Mouse (Mus musculus) forebrain, embryonic 14.5 days (tissue): ENCODE measurements around the gene Arhgap22. TPM values are rescaled to one million over a fixed set of nuclear protein-coding genes. Genes with fewer than 3 reads are reported as not detected.

Source experiments
- ATAC-seq: fragments of 200-750 bp; cut with Nextera tagmentation; 2 replicates; pipeline ENCODE4 v1.8.0; 2017; ENCODE audit warnings: mild to moderate bottlenecking, moderate library complexity
- DNase-seq: peaks from one replicate; pipeline ENCODE4 v3.0.0-alpha.2; 2015; ENCODE audit warnings: low spot score
- H3K27ac ChIP-seq: fragments of 300-500 bp; sonication (generic); 2 replicates; pipeline ENCODE4 v1.5.1; 2014; ENCODE audit warnings: low read depth, mild to moderate bottlenecking, control low read depth, low read length, moderate library complexity
- H3K27me3 ChIP-seq: fragments of 300-500 bp; sonication (generic); replicated peaks from 2 replicates; pipeline ENCODE4 v1.6.1; 2014; ENCODE audit warnings: low read length, control low read depth, mixed read lengths; ENCODE audit not compliant: control insufficient read depth, insufficient read depth
- H3K36me3 ChIP-seq: fragments of 300-500 bp; sonication (generic); 2 replicates; pipeline ENCODE4 v1.6.1; 2014; ENCODE audit warnings: low read length, control low read depth; ENCODE audit not compliant: control insufficient read depth, insufficient read depth
- H3K4me1 ChIP-seq: fragments of 300-500 bp; sonication (generic); 2 replicates; pipeline ENCODE4 v1.6.1; 2014; ENCODE audit warnings: antibody characterized with exemption, low read length, control low read depth; ENCODE audit not compliant: control insufficient read depth, insufficient read depth
- H3K4me2 ChIP-seq: fragments of 300-500 bp; sonication (generic); 2 replicates; pipeline ENCODE4 v1.6.1; 2014; ENCODE audit warnings: mild to moderate bottlenecking, control low read depth, low read length
- H3K4me3 ChIP-seq: fragments of 300-500 bp; sonication (generic); 2 replicates; pipeline ENCODE4 v1.5.1; 2014; ENCODE audit warnings: low read depth, low read length, control low read depth
- H3K9ac ChIP-seq: fragments of 300-500 bp; sonication (generic); 2 replicates; pipeline ENCODE4 v1.6.1; 2014; ENCODE audit warnings: mild to moderate bottlenecking, low read length, control low read depth, moderate library complexity
- H3K9me3 ChIP-seq: fragments of 300-500 bp; sonication (generic); replicated peaks from 2 replicates; pipeline ENCODE4 v1.6.1; 2016; ENCODE audit warnings: low read length, control low read depth, mixed read lengths; ENCODE audit not compliant: control insufficient read depth
- WGBS: fragments of 180-500 bp; shearing (Covaris S2); extraction: QIAGEN DNeasy Blood & Tissue Kit; methylation state at CpG from one replicate; pipeline ENCODE4 v1.1.7; 2014; 5-methylcytosine and 5-hydroxymethylcytosine counted together
- polyA plus RNA-seq: library from polyadenylated mRNA; unstranded; fragments of >200 nt; fragmentation: Nextera tagmentation; extraction: Ambion mirVana; gene quantifications from 2 replicates; pipeline ENCODE4 v1.2.1, GENCODE M21; 2014

Arhgap22 gene
- polyA plus RNA-seq, 1 experiment from 2014 or later = 0.72 TPM

DNA sequence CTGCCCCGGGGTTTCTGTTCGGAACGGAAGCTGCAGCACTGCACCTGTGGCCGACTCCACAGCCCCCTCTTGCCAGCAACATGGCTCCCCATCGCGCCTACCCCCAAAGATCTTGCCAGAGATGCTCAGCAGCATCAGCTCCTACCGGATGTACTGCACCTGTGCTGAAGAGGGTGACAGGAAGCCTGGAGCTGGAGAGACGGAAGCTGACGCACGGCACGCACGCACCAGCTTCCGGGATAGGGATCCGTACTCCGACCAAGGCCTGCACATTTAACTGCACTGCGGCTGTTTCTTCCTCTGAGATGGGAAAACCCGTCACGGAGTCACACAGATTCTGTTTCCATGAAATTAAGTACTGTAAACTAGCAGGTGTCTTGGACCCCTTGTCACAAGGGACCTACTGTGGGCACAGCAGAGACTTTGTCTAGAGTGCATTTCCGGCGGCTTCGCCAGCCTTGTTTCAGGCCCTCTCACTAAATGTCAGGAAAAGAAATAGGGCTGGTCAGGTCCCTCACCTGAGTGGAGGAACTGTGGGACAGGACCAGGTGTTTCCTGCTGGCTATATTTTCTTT lies 23.9 kb upstream of the Arhgap22 start:
- Histone ChIP-seq H3K4me2 (no peak overlapping the region), H3K4me3 (no peak overlapping the region), H3K4me1 (no peaks in the 10 kb centered on the region), H3K9me3 (no peaks in the 10 kb centered on the region), H3K27me3 (no peaks in the 10 kb centered on the region), H3K36me3 (no peaks in the 10 kb centered on the region), H3K27ac (no peak overlapping the region), H3K9ac (no peak overlapping the region)
- WGBS = 94% methylated on average over 21 of the region's 21 CpGs
- DNase-seq = no peak
- ATAC-seq = no peak

GRCm38 (mm10) chr14:33190646-33191045 lies 23.2 kb upstream of the Arhgap22 start:
- WGBS = 73% methylated on average over 1 of the region's 1 CpGs

GRCm38 (mm10) chr14:33193762-33194161 lies 20.1 kb upstream of the Arhgap22 start:
- no peak for ATAC-seq
- no peak overlapping the region for H3K9ac ChIP-seq

More at GRCm38 (mm10) chr14:33190646-33191045, 23.2 kb upstream of the Arhgap22 start:
- no peaks in the 10 kb centered on the region for H3K27me3 ChIP-seq
- no peak overlapping the region for H3K4me2 ChIP-seq
- H3K4me1 ChIP-seq = no peaks in the 10 kb centered on the region
- no peaks in the 10 kb centered on the region for H3K9me3 ChIP-seq
- no peaks in the 10 kb centered on the region for H3K36me3 ChIP-seq
- no peak overlapping the region for H3K4me3 ChIP-seq
- no peak for DNase-seq
- no peak overlapping the region for H3K27ac ChIP-seq
- ATAC-seq = no peak
- H3K9ac ChIP-seq = no peak overlapping the region

GRCm38 (mm10) chr14:33194241-33194640 lies 19.6 kb upstream of the Arhgap22 start:
- H3K27me3 ChIP-seq = no peaks in the 10 kb centered on the region
- no peaks in the 10 kb centered on the region for H3K4me1 ChIP-seq
- H3K9me3 ChIP-seq = no peaks in the 10 kb centered on the region
- no peak overlapping the region for H3K4me3 ChIP-seq
- ATAC-seq (no peak), DNase-seq (no peak)
- WGBS = 74% methylated on average over 3 of the region's 3 CpGs
- no peaks in the 10 kb centered on the region for H3K36me3 ChIP-seq
- no peak overlapping the region for H3K27ac ChIP-seq
- no peak overlapping the region for H3K4me2 ChIP-seq
- no peak overlapping the region for H3K9ac ChIP-seq

More at GRCm38 (mm10) chr14:33193762-33194161, 20.1 kb upstream of the Arhgap22 start:
- no peaks in the 10 kb centered on the region for H3K36me3 ChIP-seq
- no peak overlapping the region for H3K27ac ChIP-seq
- H3K4me2 ChIP-seq = no peak overlapping the region
- H3K4me3 ChIP-seq = no peak overlapping the region
- no peaks in the 10 kb centered on the region for H3K4me1 ChIP-seq
- no peak for DNase-seq
- no peaks in the 10 kb centered on the region for H3K9me3 ChIP-seq
- H3K27me3 ChIP-seq = no peaks in the 10 kb centered on the region

- H3K9ac ChIP-seq = no peak overlapping the region
- H3K27me3 ChIP-seq = no peaks in the 10 kb centered on the region
- no peak overlapping the region for H3K27ac ChIP-seq
- ATAC-seq (no peak), DNase-seq (no peak)
- H3K36me3 ChIP-seq = no peaks in the 10 kb centered on the region
- no peaks in the 10 kb centered on the region for H3K9me3 ChIP-seq
- H3K4me3 ChIP-seq = no peak overlapping the region
- H3K4me1 ChIP-seq = no peaks in the 10 kb centered on the region
- WGBS = 87% methylated on average over 4 of the region's 4 CpGs
- H3K4me2 ChIP-seq = no peak overlapping the region
Measured at GRCm38 (mm10) chr14:33202161-33202560, 11.7 kb upstream of the Arhgap22 start.

GRCm38 (mm10) chr14:33202885-33203284 lies 10.9 kb upstream of the Arhgap22 start:
- no peak overlapping the region for H3K4me3 ChIP-seq

GRCm38 (mm10) chr14:33203777-33204176 lies 10.0 kb upstream of the Arhgap22 start:
- no peak overlapping the region for H3K4me2 ChIP-seq
- no peak for ATAC-seq
- 89% methylated on average over 14 of the region's 14 CpGs for WGBS

More at GRCm38 (mm10) chr14:33202885-33203284, 10.9 kb upstream of the Arhgap22 start:
- H3K4me2 ChIP-seq = no peak overlapping the region
- no peaks in the 10 kb centered on the region for H3K36me3 ChIP-seq
- ATAC-seq = no peak
- no peak for DNase-seq
- H3K4me1 ChIP-seq = no peaks in the 10 kb centered on the region
- H3K27me3 ChIP-seq = no peaks in the 10 kb centered on the region
- H3K9me3 ChIP-seq = no peaks in the 10 kb centered on the region
- H3K9ac ChIP-seq = no peak overlapping the region
- 88% methylated on average over 6 of the region's 6 CpGs for WGBS
- H3K27ac ChIP-seq = no peak overlapping the region

DNA sequence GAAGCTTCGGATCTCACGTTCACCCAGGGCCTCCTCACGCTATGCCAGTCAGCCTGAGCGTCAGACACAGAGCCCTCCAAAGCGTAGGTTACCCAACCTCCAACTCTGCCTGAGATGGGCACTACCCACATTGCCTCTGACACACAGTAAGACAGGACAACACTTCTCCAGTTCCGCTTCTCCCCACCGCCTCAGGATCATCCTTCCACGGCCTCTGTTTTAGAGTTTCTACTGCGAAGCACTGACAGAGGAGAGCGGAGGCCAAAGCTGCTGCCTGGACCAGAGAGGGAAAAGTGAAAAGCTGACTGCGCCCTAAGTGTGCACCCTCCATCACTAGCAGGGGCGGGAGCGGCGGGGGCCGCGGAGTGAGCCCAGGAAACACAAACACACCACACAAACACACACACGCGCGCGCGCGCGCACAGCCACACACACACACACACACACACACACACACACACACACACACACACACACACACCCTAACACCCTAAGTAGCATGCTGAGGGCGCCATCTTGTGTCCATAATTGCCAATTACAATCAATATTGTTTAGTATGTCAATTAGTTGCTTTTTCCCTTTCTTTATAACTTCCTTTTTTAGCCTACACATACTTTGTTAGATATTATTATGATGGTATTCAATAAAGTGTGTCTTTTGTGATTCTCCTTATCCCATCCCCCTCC lies 8.4 kb upstream of the Arhgap22 start:
- Histone ChIP-seq H3K36me3 (no peaks in the 10 kb centered on the region), H3K9me3 (no peaks in the 10 kb centered on the region), H3K9ac (no peak overlapping the region), H3K4me1 (no peaks in the 10 kb centered on the region), H3K4me3 (peak overlapping the region; percentile 13; the same call in 1 of the 2 replicates), H3K4me2 (peak overlapping the region; percentile 39), H3K27me3 (no peaks in the 10 kb centered on the region), H3K27ac (no peak overlapping the region)
- 48% methylated on average over 17 of the region's 24 CpGs for WGBS
- DNase-seq (peak; percentile 76), ATAC-seq (peak; percentile 40; the same call in 1 of the 2 replicates)

More at GRCm38 (mm10) chr14:33203777-33204176, 10.0 kb upstream of the Arhgap22 start:
- no peaks in the 10 kb centered on the region for H3K9me3 ChIP-seq
- no peak overlapping the region for H3K9ac ChIP-seq
- no peaks in the 10 kb centered on the region for H3K36me3 ChIP-seq
- H3K4me3 ChIP-seq = no peak overlapping the region
- no peak for DNase-seq
- H3K27me3 ChIP-seq = no peaks in the 10 kb centered on the region
- no peak overlapping the region for H3K27ac ChIP-seq
- H3K4me1 ChIP-seq = no peaks in the 10 kb centered on the region

DNA sequence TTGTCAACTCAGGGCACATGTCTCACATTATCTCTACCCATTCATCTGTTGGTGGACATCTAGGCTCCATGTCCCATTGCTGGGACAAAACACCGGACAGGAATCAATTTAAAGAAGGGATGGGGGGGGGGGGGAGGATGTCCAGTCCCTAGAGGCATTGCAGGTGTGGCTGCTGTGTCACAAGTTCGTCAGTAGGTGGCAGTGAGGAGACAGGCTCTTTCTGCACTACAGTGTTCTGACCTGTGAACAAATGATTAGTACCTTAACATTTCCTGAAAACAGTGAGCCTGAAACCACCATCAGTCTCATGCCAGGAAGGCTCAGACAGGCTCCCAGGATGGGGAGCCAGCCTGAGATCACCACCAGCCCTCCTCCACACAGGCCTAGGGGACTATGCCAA lies 6.8 kb upstream of the Arhgap22 start:
- Histone ChIP-seq H3K27ac (no peak overlapping the region), H3K4me3 (no peak overlapping the region), H3K4me1 (no peaks in the 10 kb centered on the region), H3K4me2 (no peak overlapping the region), H3K9me3 (no peaks in the 10 kb centered on the region), H3K27me3 (no peaks in the 10 kb centered on the region), H3K9ac (no peak overlapping the region), H3K36me3 (no peaks in the 10 kb centered on the region)
- ATAC-seq (0 out of 2 replicates have a peak, but pooled peaks have one; percentile 18), DNase-seq (peak; percentile 14)
- WGBS = 18% methylated on average over 2 of the region's 2 CpGs
